Mouse (Mus musculus): ENCODE data around the gene Ube2d1.

The Ube2d1 gene

GRCm38 (mm10) chr10:71285126-71285580, at the start of gene Ube2d1:
Ube2d1 (minus strand) TSS chr10:71285262.
- peak; percentile 96 for DNase-seq

GRCm38 (mm10) chr10:71332859-71333258, 47.8 kb upstream of the Ube2d1 start:
- DNase-seq: no peak

GRCm38 (mm10) chr10:71332376-71332775, 47.3 kb upstream of the Ube2d1 start:
- no peak for DNase-seq

- no peak for DNase-seq
Observed at GRCm38 (mm10) chr10:71331908-71332307, 46.8 kb upstream of the Ube2d1 start.

DNA sequence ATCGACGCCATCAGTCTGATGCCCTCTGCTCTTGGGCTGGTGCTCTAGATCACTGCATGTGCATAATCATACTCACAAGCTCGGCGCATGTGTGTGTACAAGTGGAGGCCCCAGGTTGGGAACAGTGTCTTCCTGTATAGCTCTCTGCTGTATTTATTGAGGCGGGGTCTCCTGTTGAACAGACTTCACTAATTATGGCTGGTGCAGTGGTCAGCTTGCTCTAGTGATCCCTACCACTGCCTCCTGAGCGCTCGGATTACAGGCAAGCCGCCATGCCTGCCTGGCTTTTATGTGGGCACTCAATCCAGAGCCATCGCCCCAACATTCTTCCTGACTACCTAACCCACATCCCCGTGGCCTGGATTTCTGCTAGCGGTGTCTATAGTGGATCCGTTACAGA, 45.0 kb upstream of the Ube2d1 start:
- DNase-seq: no peak

- DNase-seq: no peak
Observed at GRCm38 (mm10) chr10:71329295-71329694, 44.2 kb upstream of the Ube2d1 start.

- no peak for DNase-seq
Observed at GRCm38 (mm10) chr10:71328870-71329269, 43.8 kb upstream of the Ube2d1 start.

GRCm38 (mm10) chr10:71328382-71328781, 43.3 kb upstream of the Ube2d1 start:
- no peak for DNase-seq

DNA sequence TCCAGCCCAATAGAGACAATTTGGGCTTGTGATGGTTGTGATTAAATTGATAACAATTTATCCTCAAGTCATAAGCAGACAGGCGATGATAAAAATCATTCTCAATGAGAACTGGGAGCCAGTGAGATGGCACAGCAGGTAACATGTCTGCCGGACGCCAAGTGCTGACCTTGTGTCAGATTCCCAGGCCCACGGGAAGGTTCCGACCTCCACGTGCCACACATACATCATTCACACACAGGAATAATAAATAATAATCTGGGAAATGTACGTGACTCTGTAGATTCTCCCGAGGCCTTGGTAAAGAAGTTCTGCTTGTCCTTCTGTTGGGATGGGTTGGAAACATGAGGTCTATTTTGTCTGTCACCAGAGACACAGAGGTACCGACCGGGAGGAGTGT, 42.3 kb upstream of the Ube2d1 start:
- DNase-seq: no peak

GRCm38 (mm10) chr10:71326789-71327188, 41.7 kb upstream of the Ube2d1 start:
- DNase-seq: peak; percentile 54

DNA sequence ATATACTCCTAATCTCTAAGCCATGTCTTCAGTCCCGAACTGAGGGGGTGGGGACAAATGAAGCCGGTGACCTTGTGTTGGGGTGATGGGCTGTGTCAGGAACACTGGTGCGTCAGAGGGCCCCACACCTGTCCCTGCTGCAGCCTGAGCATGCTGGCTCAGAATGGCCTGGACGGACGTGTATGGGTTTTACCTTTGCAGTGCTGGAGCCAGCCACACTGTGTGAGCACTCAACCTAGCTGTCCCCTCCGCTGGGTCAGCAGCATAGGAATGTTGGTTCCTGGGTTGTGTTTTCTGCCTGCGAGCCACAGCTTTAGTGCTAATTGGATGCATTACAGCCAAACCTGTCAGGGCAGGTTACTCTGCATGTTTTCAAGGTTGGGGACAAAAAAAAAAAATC, 41.1 kb upstream of the Ube2d1 start:
- DNase-seq: no peak

DNA sequence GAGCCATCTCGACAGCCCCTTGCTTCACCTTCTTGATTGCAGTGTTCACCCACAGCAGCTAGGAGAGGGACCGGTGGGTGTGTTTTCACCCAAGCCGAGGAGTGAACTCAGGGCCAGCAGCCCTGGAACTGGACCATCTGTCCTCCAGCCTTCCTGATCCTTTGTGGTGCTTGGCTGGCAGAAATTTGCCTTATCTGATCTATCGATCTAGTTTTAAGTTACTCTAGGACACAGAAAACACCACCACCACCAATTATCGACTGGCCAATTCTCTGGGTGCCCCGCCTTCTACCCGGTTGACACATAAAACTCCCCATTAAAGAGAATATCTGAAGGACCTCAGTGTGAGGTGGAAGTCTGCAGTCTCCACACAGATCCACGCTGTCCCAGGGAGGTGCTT, 38.6 kb upstream of the Ube2d1 start:
- DNase-seq: no peak

DNA sequence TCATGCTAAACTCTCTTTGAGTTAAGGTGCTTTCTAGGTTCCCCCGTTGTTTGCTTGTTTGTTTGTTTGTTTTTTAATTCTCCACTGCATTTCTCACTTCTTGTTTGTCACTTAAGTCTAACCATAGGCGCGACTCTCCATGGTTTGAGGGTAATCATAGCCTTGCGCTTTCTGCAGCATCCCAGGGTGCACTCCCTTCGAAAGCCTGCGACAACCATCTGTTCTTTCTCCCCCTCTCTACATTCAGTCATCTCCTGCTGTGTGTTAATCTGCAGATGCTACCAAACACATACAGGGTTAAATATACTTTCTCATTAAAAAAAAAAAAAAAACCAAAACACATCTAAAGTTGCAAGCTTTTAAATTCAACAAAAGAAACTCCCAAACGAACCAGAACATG, 31.4 kb upstream of the Ube2d1 start:
- no peak for DNase-seq

DNA sequence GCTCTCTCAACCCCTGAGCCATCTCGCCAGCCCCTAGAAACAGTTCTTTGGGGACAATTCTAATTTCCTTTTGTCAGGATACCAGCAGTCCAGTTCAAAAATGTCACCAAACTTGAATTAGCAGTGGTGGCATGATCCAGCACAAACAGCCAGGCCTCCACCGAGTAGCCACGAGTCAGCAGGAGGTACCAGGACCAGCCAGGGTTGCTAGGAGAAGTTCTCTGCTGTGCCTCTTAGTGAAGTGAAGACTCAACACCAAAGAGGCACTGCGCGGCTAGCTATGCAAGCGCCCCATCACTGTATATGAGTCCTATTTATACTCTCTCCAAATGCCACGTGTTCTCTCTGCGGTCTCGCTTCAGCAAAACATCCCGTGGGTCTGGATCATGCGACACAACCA, 31.0 kb upstream of the Ube2d1 start:
- DNase-seq: no peak

DNA sequence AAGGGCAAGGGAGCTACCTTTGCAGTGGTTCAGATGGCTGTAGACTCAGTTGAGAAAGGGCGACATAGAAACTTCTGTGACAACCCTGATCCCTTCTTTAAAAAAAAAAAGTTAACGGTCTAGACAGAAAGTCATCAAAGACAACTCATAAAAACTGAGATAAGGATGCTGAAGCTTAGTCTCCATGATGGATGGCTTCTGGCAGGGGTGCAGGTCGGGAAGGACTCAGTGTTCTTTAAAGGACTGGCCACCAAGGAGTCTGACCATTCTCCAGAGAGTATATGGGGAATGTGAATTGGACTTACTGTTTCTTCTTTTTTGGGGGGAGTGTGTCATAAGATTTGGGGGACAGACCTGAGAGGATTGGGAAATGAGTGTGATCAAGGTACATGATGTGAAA, 29.5 kb upstream of the Ube2d1 start:
- no peak for DNase-seq

DNA sequence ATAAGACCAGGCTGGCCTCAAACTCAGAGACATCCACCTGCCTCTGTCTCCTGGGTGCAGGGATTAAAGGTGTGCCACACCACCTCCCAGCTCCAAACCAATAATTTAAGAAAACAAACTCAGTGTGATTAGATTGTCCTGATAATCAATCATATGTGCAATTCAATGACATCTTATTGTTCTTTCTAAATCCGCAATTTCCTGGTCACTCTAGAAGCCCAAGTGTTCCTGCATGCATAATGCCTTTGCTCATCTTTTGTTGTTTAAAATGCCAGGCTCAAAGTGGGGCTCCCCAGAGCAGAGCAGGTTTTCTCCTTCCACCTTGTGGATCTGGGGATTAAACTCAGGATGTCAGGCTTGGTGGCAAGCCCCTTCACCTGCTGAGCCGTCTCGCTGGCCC, 25.2 kb upstream of the Ube2d1 start:
- DNase-seq: no peak

DNA sequence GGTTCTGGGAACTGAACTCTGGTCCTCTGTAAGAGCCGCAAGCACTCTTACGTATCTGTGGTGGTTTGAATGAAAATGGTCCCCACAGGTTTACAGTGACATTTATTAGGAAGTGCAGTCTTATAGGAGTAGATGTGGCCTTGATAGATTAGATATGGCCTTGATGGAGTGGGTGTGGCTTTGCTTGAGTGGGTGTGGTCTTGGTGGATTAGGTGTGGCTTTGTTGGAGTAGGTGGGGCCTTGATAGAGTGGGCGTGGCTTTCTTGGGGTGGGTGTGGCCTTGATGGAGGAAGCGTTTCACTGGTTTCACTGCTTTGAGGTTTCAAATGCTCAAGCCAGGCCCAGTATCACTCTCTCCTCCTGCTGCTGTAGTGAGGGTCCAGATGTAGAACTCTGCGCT, 23.1 kb upstream of the Ube2d1 start:
- no peak for DNase-seq

DNA sequence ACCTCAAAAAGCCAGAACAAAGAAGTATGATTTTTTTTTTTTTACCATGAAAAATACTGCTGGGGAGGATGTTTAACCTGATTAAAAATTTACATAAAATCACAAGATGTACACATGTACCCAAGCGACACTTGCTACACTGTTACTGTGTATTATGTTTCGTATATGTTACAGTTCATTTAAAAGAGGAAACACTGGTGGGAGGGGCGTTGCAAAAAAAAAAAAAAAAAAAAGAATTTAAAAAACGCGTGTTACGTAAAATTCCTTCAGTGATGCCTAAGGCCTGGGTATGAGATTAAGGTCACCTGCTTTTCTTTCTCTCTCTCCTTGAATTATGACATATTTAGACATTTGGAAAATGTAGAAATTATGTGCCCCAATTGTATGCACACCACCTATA, 21.7 kb upstream of the Ube2d1 start:
- DNase-seq: no peak

- DNase-seq: peak; percentile 39
Observed at GRCm38 (mm10) chr10:71306190-71306589, 21.1 kb upstream of the Ube2d1 start.

DNA sequence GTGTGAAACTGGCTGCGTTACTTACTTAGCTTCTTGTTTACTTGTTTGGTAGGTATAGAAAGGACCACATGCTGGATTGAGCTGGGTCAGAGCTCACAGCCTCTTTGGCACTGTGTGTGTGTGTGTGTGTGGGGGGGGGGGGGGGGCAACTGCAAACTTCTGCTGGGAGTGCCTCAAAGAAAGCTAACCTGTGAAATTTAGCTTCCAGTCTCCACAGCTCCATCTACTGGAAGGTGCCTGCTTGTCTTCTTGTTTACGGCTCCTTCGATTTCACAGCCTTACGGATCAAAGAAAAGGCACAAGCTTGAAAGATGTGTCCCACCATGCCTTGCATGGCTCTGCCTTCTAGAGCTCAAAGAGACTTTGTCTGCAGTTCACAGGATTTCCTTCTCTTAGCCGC, 17.4 kb upstream of the Ube2d1 start:
- peak; percentile 49 for DNase-seq

- no peak for DNase-seq
Observed at GRCm38 (mm10) chr10:71300161-71300560, 15.1 kb upstream of the Ube2d1 start.

- no peak for DNase-seq
Observed at GRCm38 (mm10) chr10:71293245-71293644, 8.2 kb upstream of the Ube2d1 start.

- DNase-seq: no peak
Observed at GRCm38 (mm10) chr10:71292254-71292653, 7.2 kb upstream of the Ube2d1 start.

DNA sequence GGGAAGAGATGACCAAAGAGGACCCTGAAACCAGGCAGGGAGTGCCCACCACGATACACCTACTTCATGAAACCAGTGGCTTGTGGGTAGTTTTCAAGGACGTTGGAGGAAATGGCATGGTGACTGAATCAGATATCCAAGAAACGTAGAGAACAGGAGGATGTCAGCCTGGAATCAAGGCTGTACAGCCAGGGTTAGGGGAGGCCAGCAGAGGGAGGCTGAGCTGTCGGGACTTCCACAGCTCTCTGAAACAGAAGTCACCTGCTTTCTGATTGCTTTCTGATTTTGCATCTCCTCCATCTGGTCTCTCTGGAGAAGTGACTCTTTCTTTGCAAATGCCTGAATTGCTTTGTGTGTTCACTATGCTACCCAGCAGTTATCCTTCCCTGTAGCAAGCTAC, 6.7 kb upstream of the Ube2d1 start:
- no peak for DNase-seq

GRCm38 (mm10) chr10:71291179-71291661, 6.2 kb upstream of the Ube2d1 start:
- DNase-seq: no peak
